Mouse (Mus musculus): ENCODE results near the gene Bhmt.

DNA sequence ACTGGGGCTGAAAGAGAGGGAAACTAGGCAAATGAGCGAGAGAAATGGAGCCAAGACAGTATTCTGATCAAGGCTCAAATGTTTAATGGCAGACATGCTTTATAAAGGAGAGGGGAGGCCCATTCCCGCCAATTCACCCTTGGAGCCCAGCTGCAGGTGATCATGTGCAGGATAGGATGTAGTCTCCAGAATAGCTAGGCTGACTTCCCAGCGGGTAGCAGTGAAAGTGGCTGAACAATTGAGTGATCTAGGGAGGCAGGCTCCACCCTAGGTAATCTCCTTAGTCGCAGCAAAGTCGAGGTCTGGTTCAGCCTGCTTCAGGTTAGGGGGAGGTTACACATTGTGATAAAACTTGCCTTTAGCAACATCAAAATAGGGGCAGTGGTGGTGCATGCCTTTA, 57.3 kb downstream of the Bhmt start:
- no peak for TF ChIP-seq CTCF (IDR thresholded peaks at IDR 0.05; ENCODE audit: control insufficient read depth, insufficient read depth, insufficient replicate concordance, low read depth, low read length)
- no peak for TF ChIP-seq POLR2A (IDR thresholded peaks at IDR 0.05; ENCODE audit: control insufficient read depth, low read depth, low read length)
